Mouse (Mus musculus) thymus, adult 18-20 months (tissue): ENCODE results near the gene Lbhd1.
"Not testable (repeated sequence)": the region's sequence is repeated elsewhere in the genome, so short reads cannot be mapped to it uniquely, and the experiment has no call there.

Experiments
- DNase-seq, 2 experiments: peaks; one replicate each; pipeline ENCODE4 v3.0.0; 2022; ENCODE audit warnings: mixed read lengths in 2 of 2

The Lbhd1 gene

DNA sequence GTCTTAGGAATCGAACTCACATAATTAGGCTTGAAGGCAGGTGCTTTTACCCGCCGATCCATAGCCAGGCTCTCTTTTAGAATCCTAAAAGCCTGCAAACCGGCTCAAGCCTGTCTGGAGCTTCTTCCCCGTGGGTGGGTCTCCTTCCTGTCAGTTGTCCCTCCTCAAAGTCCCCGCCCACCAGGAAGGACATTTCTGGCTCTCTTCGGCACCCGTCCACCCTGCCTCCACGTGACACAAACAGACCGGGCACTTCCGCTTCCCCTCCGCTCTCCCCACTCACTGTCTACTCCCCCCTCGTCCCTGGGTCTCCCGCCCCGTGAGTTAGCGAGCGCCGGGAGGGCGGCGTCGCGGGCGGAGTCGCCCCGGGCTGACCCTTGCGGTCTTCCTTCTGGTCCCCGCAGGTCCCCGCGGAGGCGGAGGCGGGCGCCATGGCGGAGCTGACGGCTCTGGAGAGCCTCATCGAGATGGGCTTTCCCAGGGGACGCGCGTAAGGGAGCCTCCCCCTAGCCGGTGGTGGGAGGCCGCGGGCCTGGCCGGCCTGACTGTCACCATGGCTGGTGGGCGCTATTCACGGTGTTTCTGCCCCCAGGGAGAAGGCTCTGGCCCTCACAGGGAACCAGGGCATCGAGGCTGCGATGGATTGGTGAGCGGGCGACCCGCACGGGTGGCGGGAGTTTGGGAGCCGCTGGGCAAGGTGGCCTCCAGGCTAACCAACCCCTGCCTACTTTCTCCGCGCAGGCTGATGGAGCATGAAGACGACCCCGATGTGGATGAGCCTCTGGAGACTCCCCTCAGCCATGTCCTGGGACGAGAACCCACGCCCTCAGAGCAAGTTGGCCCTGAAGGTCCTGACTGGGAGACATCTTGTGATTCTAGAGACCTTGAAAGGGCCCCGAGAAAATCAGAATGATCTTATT is 12.0 kb upstream of the Lbhd1 start, which contains the start of gene Ubxn1:
TSS of gene Ubxn1 (plus strand) at position 230 of the 920 bp plus-strand sequence.
- peak; percentile 97 to 98 for DNase-seq

DNA sequence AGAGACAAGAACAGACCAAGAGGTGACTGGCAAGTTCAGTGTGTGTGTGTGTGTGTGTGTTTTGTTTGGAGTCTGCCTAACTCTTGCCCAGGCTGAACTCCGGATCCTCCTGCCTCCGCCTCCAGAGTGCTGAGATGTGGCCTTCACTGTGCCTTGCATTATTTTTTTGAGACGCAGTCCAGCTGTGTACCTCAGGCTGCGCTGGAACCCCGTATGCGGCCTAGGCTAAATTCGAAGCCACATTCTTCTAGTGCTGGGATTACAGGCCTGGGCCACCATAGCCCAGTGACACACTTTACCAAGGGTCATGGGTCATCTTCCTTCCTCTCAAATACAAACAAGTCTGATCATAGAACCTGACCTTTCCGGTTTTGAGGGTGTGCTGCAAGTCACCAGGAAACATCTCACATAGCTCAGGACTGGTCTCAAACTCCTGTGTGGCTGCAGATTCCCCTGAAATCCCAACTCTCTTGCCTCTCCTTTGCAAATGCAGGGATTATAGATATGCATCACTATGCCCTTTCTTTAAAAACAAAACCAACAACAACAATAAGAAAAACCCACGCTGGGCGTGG is 11.2 kb upstream of the Lbhd1 start:
- DNase-seq: no peak

DNA sequence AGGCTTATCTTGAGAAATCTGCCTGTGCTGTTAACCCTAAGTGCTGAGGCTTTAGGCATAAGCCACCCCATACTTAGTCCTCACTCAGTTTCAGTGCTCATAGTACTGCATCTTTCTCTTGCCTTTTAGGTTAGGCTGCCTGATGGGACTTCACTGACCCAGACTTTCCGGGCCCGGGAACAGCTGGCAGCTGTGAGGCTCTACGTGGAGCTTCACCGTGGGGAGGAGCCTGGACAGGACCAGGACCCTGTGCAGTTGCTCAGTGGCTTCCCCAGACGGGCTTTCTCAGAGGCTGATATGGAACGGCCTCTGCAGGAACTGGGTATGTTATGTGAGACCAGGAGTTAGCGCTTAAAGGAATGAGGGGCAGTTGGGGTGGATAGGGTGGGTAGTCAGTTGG is 8.5 kb upstream of the Lbhd1 start:
- DNase-seq: no peak

DNA sequence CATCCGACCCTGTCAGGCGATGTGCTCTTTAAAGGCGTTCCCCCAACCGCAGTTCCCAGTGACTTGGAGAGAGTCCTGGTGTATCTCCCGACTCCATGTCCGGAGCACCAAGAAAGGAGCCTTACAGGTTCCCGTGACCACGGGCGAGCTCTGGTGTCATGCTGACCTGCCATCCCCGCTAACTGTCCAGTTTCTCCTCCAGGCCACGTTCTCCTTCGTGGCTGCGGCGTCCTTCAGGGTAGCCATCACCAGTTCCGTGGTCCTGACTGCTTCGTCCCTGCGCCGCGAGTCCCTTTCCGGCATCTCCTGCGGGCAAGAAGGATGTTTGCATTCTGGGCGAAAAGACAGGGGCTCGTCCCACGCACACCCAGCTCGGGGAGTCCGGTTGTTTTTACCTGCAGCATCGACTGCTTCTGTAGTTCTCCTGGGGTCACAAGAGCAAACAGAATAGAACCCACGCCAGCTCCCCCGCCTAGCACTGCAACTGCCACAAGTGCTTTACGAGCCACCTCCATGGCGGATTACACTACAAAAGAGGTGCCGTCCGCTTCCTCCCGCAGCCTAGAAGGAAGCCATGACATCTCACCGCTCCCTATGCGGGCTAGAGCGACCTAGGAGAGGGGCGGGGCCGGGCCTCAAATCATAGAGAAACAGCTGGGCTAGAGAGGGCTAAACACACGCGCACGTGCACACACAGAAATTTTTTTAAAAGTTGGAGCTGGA is 3.1 kb upstream of the Lbhd1 start, which contains the start of gene Uqcc3:
TSS of gene Uqcc3 (minus strand) at position 613 of the 723 bp plus-strand sequence.
- DNase-seq: peak; percentile 84 to 89

DNA sequence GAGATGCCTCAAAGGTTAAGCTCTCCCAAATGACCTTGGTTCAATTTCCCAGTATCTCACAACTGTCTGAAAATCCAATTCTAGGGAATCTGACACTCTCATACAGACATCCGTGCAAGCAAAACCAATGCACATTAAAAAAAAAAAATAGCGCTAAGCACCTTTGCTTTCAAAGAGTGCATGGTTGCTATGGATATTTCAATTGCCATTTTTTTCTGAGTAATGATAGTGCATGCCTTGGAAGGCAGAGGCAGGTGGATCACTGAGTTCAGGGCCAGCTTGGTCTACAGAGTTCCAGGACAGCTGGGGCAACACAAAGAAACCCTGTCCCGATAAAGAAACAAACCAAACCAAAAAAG is 2.5 kb upstream of the Lbhd1 start:
- DNase-seq: no peak

DNA sequence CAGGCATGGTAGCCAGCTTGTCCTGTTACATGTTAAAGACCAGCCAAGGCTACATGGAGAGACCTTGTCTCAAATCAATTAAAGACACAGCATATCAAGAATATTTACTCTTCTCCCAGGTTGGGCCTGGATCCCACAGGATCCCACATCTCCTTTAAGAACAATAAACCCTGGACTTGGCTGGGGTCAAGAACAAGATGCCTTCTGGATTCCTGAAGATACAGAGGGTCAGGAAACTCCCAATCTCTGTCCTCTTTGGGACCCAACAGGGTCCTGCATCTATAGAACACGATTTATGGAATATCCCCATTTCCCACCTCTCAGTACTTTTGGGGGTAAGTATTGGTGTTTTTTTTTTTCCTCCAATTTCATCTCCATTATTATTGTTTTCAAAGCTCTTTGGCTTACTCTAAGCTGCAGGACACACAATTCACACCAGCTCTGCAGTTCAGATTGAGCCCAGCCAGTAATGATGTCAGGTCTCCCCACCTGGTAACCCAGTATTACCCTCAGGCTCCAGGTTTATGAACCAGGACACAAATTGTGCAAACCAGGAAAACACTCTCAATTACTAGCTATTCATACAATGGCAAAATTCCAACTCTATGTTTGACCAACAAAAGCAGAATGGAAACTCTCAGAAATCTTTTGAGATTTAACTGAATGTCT is 3.5 kb downstream of the Lbhd1 start:
- no peak for DNase-seq

DNA sequence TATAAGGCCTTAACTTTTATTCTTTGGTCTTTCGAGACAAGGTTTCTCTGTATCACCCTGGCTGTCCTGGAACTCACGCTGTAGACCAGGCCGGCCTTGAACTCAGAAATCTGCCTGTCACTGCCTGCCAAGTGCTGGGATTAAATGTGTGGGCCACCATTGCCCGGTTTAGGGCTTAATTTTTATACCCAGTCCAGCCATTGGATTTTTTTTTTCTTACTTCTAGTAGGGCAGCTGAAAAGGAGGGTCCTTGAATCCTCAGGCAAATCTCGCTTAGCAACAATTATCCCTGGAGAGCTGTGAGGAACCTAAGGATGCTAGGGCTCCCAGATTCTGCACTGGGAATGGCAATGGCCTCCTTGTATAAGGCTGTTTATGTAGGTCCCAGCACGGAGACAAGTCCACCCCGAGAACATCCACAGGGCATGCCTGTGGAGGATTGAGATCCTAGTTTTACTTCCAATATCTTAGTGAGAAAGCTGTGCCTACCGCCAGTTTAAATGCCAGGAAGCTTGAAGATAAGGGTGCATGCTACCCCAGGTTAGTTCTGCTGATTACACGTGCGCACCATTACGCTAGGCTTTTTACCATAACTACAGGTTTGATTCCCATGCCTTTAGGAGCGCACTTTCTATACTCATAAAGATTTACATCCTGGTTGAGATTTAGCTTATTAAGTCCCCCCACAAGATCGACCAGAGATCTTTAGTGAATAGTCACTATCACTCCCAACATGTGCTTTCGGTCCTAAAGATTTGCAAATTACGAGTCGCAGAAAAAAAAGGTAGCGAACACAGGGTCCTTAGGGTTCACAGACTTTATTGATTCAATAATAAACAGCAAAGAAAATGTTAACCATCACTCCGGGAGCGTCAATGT is 4.3 kb downstream of the Lbhd1 start:
- no peak for DNase-seq

DNA sequence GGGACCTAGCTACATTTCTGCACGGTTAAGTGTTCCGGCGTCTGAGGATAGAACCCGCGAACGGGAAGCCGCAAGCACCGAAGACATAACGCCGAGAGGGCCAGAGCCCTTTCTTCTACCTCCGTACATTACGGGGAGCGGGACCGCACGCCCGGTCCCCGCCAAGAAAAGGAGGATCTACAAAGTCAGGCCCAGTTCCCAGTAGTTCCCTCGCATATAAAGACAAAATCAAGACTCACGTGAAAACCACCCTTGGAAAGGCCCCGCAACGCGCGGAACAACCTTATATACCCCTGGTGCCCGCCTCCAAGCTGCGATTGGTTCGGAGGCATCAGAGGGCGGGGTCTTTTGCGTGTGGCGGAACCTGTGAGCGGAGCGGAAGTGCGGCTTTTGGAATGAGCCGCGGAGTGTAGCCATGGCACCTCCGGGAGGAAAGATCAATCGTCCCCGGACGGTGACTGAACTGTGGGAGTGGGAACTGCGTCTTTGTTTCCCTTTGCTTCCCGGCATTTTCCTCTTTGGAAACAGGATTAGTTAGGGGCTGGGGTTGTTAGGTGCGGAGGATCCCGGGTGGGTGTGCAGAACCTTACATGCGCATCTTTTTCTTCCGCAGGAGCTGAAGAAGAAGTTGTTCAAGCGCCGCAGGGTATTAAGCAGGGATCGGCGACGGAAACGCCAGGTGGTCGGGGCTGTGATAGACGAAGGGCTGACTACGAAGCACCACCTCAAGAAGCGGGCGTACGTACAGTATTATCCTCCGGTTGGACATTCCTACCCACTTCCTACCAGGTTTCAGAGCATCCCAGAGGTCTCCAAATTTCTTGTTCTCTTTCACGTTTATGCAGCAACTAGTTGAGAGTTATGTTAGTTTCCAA is 5.2 kb downstream of the Lbhd1 start, which contains the start of the genes 1810009A15Rik and Gm49416:
TSS of gene 1810009A15Rik (plus strand) at position 343 of the 875 bp plus-strand sequence.
TSS of gene Gm49416 (plus strand) at position 416 of the 875 bp plus-strand sequence.
- DNase-seq: peak; percentile 88 to 94

DNA sequence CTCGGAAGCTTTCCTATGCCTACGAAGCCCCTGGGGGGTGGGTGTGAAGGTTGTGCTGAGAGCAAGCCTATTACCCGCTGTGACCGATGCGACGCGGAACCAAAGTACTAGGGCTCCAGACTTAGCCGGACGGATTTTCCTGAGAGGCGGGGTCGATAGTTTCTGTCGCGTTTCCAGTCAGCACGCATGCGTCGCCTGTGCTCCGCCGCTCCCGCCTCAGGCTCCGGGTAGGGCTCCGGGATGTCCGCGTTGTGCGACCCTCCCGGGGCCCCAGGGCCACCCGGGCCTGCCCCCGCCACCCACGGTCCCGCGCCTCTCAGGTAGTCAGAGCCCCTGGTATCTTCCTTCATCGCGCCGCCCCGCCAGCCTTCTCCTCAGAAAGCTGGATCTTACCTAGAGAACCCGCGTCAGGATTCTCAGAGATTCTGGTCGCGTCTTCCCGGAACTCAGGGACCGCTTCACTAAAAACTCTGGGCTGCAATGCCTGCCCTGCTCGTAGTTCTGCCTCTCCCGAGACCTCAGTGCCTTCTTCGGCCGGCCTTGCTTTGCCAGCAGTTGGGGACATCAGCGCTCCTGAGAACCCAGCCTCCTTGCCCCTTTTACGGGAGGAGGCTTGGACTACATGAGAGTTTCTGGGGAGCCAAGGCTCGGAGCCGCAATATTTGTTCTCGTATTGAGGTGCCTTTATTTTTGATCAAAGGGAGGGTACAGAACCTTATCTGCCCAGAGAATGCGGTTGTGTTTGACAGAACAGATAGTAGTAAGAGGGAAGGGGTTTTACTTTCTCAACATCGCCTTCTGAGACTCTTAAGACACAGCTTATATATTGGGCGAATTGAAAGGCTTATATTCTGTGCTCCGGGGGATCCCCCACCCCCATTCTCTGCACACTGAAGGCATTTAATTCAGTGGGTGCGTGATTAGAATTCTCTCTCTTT is 9.6 kb downstream of the Lbhd1 start, which contains the start of gene Ints5:
TSS of gene Ints5 (plus strand) at position 177 of the 938 bp plus-strand sequence.
- peak; percentile 68 to 79 for DNase-seq

DNA sequence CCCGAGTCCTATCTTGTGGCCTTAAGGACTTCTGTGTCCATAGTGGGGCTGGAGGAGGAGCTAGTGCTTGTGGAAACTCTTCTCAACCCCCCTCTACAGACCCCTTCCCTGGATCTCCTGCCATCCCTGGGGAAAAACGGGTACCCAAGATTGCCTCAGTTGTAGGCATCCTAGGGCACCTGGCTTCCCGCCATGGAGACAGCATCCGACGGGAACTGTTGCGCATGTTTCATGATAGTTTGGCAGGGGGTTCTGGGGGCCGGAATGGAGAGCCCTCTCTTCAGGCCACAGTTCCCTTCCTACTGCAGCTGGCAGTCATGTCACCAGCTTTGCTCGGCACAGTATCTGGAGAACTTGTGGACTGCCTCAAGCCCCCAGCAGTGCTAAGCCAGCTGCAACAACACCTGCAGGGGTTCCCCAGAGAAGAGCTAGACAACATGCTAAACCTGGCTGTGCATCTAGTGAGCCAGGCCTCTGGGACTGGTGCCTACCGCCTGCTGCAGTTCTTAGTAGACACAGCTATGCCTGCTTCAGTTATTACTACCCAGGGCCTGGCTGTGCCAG is 11.9 kb downstream of the Lbhd1 start:
- no peak for DNase-seq

DNA sequence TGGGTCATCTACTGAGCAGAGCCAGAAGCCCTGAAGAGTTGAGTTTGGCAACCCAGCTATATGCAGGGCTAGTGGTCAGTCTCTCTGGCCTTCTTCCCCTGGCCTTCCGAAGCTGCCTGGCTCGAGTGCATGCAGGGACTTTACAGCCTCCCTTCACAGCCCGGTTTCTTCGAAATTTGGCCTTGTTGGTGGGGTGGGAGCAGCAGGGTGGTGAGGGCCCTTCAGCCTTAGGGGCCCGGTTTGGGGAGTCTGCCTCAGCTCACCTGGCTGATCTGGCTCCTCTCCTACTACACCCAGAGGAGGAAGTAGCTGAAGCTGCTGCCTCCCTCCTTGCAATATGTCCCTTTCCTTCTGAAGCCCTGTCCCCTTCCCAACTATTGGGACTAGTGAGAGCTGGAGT is 12.7 kb downstream of the Lbhd1 start:
- DNase-seq: not testable (repeated sequence)

DNA sequence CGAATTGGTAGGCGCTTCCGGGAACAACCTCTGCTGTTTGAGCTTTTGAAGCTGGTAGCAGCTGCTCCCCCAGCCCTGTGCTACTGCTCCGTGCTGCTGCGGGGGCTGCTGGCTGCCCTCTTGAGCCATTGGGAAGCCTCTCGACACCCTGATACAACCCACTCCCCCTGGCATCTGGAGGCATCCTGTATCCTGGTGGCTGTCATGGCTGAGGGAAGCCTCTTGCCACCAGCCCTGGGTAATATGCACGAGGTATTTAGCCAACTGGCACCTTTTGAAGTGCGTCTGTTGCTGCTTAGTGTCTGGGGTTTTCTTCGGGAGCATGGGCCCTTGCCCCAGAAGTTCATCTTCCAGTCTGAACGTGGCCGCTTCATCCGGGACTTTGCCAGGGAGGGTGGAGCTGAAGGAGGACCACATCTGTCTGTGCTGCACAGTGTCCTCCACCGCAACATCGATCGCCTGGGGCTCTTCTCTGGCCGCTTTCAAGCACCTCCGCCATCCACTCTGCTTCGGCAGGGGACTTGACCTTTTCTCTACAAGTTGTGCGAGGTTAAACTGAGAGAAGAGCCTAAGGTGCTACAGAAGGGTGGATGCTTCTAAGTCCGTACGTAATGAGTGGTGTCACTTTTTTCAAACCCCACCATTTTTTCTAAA is 13.8 kb downstream of the Lbhd1 start:
- peak in 1 of 2 experiments; percentile 31 for DNase-seq

DNA sequence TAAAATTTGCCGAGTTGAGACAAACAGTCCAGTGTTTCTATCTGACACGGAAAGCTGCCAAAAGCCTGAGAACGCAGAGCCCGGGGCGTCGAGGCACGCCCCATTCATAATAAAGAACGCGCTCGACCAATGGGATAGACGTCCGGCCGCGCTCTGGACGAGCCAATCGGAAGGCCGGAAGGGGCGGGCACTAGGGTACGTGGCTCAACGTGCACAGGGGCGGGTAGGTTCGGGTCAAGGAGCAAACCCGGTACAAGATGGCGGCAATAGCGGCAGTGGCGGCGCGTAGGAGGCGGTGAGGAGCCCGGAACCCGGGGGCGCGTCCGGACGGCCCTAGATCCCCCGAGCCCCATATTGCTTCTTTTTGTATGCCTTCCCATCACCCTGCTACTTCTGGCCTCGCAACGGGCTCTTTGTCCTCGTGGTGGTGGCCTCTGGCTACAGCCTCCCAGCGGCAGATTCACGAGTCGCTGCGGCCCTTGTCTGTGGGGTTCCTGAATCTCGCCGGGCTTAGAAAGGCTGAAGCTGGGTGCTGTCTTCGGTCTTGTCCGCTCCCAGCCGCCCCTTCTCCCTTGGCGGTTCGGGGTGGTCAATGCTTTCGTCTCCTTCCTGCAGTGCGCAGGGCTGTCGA is 14.4 kb downstream of the Lbhd1 start, which contains the start of gene Ganab:
TSS of gene Ganab (plus strand) at position 207 of the 631 bp plus-strand sequence.
- peak; percentile 92 to 95 for DNase-seq

DNA sequence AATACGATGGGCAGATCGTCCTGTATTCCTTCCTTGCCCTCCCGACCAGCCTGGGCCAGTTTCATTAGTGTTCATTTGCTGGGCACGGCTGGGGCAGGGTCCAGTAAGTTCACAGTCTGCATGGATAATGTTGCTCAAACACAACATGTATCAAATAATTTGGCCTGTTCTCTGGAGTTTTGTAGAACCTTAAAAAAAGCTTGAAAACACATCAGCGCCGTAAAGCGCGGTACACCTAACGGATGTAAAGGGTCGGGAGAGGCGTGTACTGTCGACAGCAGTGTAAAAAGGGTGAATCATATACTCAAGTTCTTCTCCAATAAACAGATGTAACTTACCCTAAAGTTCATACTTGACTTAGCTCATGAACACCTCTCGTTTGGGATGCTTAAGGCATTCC is 15.0 kb downstream of the Lbhd1 start:
- DNase-seq: no peak

DNA sequence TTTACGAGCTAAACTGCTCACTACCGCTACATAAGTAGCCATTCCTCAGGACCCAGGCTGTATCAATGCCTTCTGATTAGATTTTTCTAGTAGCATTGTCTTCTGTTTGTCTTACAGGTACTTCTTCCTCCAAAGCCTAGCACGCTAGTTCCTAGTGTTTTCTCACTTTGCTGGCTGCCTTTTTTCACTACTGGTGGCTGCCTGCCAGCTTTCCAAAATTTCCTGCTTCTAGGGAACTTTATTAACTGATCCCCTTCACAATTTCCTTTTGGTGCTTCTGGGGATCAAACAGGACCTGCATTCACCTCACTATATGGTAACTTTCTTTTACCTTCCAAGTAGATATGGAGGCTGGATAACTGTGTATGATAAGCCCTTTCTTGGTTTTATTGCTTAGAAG is 15.5 kb downstream of the Lbhd1 start:
- DNase-seq: no peak

DNA sequence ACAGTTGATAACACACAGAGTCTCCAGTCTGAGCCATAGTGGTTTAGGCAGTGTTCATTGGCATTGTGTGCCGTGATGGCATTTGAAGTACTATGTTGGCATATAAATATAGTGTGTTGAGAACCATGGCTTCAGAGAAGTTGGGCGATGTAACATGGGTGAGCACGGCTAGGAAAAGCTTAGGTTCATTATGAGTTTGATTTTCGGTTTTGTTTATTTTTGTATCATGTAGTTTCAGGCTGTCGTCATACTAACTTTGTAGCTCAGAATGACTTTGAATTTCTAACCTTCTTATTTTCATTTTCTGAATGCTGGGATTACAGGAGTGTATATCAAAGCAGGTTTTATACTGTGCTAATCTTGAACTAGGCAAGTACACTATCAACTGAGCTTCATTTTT is 19.9 kb downstream of the Lbhd1 start:
- no peak for DNase-seq

DNA sequence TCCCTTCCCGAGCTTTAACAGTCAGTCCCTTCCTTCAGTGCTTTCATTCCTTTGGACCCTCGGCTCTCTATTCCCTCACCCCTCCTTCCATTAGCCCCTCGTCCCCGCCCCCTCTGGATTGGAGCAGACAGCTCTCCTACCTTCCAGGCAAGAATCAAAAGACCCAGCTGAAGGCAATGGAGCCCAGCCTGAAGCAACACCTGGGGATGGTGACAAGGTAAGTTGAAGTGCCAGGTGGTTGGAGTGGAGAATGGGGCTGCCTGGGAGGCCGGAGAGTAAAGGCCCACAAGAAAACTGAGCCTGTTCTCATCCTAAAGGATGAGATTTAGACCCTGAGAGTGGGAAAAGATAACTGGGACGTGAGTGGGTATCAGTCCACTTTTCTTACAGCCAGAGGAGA is 25.0 kb downstream of the Lbhd1 start:
- DNase-seq: no peak

DNA sequence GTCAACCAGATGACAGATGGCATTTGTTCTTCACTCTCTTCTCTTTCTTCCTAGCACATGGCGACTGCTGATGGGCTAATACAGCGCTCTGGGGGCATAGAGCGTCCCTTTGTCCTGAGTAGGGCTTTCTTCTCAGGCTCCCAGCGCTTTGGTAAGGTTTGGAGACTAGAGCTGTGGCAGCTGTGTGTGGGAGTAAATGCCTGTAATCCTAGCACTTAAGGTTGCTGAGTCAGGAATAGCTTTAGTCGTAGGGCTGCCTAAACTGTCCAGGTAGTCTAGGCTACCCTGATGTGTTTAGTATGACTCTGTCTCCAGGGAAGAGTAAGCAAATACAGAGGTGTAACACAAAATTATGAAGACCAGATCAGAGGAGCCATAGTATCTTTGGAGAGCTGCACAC is 28.3 kb downstream of the Lbhd1 start:
- no peak for DNase-seq
